Mouse (Mus musculus) stomach, postnatal 0 days (tissue): ENCODE results near the gene Lypla2.

Source experiments
- CTCF ChIP-seq: IDR thresholded peaks from 2 replicates; pipeline ENCODE4 v1.5.1; 2016; ENCODE audit warnings: antibody characterized with exemption, low read depth, mild to moderate bottlenecking, moderate library complexity
- EP300 ChIP-seq: optimal IDR thresholded peaks from 2 replicates; pipeline ENCODE3; 2016; ENCODE audit warnings: antibody characterized with exemption

DNA sequence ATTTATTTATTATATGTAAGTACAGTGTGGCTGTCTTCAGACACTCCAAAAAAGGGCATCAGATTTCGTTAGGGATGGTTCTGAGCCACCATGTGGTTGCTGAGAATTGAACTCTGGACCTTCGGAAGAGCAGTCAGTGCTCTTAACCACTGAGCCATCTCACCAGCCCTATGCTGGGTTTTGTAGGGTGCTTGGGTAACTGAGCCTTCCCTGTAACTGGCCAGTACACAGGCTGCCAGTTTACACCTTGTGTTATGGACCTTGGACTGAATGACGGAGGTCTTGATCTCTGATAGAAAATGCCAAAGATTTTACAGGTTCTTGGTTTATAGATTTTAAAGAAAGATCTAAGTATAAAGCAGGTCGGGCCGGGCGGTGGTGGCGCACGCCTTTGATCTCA lies 42.2 kb downstream of the Lypla2 start:
- TF ChIP-seq CTCF: no peak
- TF ChIP-seq EP300: no peak
